Mouse (Mus musculus): ENCODE results near the gene Cbfa2t3. TPM values are rescaled to one million over a fixed set of nuclear protein-coding genes. Genes with fewer than 3 reads are reported as not detected.
A peak's percentile ranks its signal among the peaks of the same experiment; 100 is the strongest.

Gene Cbfa2t3
- polyA plus RNA-seq (2015; fragmentation: Nextera tagmentation; extraction: Ambion mirVana): 4.2 and 5.9 TPM in 2 replicates

- Histone ChIP-seq H3K4me2 (peak within 1 kb of the TSS; percentile 54), H3K36me3 (no peaks in the 10 kb centered on the region), H3K9ac (no peak within 1 kb of the TSS), H3K9me3 (replicated peaks) (no peaks in the 10 kb centered on the region), H3K27me3 (0 out of 2 replicates have a peak, but pooled peaks cover 9% of the 10 kb centered on the region), H3K27ac (peak within 1 kb of the TSS; percentile 56), H3K4me3 (peak within 1 kb of the TSS; percentile 40), H3K4me1 (replicated peaks) (peaks cover 20% of the 10 kb centered on the region)
- peak; percentile 48; the same call in 1 of the 2 replicates for ATAC-seq (replicated peaks; ENCODE audit: insufficient number of reproducible peaks, insufficient read depth, low FRiP score, low read depth)
- 31% methylated on average over 13 of the region's 13 CpGs for WGBS
Observed at GRCm38 (mm10) chr8:122699005-122699492, at the start of gene Cbfa2t3. TSS of gene Cbfa2t3 (minus strand) at chr8:122699109.

- no peak for ATAC-seq (replicated peaks; ENCODE audit: insufficient number of reproducible peaks, insufficient read depth, low FRiP score, low read depth)
- Histone ChIP-seq H3K27me3 (peaks cover 87% of the 10 kb centered on the region), H3K4me1 (replicated peaks) (no peaks in the 10 kb centered on the region), H3K4me3 (no peak overlapping the region), H3K4me2 (no peak overlapping the region), H3K9ac (no peak overlapping the region), H3K9me3 (replicated peaks) (no peaks in the 10 kb centered on the region), H3K36me3 (no peaks in the 10 kb centered on the region), H3K27ac (no peak overlapping the region)
- 89% methylated on average over 1 of the region's 1 CpGs for WGBS
Observed at GRCm38 (mm10) chr8:122747825-122748224, 48.9 kb upstream of the Cbfa2t3 start.

DNA sequence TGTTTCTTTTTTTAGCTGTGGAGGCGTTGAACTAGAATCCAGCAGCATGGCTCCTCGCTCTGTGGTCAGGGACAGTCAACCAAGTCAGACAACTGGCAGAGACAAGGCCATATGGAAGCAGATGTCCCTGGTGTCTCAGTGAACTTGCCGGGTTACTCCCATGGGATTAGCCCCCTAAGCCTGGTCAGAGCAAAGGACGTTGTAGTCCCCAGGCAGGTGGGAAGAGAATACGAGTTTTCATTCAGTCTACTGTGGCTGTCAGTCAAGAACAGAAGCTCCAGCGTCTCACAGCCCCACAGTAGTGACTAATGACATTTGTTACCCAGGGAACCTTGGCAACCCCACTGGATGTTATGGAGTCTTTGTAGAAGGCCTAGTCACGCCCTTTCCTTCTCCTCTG is 47.5 kb upstream of the Cbfa2t3 start:
- H3K4me3 ChIP-seq: no peak overlapping the region
- no peak overlapping the region for H3K27ac ChIP-seq
- H3K9ac ChIP-seq: no peak overlapping the region
- WGBS: 40% methylated on average over 7 of the region's 7 CpGs
- H3K4me2 ChIP-seq: no peak overlapping the region
- no peaks in the 10 kb centered on the region for H3K4me1 ChIP-seq (replicated peaks)
- H3K27me3 ChIP-seq: peaks cover 88% of the 10 kb centered on the region
- no peak for ATAC-seq (replicated peaks; ENCODE audit: insufficient number of reproducible peaks, insufficient read depth, low FRiP score, low read depth)
- H3K36me3 ChIP-seq: no peaks in the 10 kb centered on the region
- no peaks in the 10 kb centered on the region for H3K9me3 ChIP-seq (replicated peaks)

DNA sequence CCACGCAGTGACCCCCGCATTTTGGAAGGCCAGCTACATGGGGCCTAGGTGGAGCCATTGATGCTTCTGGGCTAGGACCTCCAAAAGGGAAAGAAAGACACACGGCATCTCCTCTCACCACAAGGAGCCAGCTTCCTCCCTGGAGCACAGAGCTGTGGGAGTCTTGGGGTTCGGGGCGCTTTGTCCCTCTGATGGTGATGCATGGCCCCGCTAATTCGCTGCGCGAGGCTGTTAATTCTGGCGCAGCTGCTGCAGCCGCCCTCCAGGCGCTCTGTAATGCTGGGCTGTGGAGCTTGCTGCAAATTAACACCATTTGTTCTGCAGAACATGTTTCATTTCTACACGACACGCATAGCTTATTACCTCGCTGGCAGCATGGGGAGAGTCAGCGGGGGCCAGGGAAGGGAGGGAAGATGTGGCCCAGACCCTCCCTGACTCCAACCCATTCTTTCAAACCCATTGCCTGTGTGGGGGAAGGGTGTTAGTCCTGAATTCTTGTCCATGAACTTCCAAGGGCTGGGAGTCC is 46.9 kb upstream of the Cbfa2t3 start:
- no peak overlapping the region for H3K4me2 ChIP-seq
- H3K9ac ChIP-seq: no peak overlapping the region
- H3K4me1 ChIP-seq (replicated peaks): no peaks in the 10 kb centered on the region
- H3K36me3 ChIP-seq: no peaks in the 10 kb centered on the region
- no peak for ATAC-seq (replicated peaks; ENCODE audit: insufficient number of reproducible peaks, insufficient read depth, low FRiP score, low read depth)
- no peak overlapping the region for H3K4me3 ChIP-seq
- peaks cover 89% of the 10 kb centered on the region for H3K27me3 ChIP-seq
- no peaks in the 10 kb centered on the region for H3K9me3 ChIP-seq (replicated peaks)
- H3K27ac ChIP-seq: no peak overlapping the region
- 26% methylated on average over 16 of the region's 16 CpGs for WGBS

DNA sequence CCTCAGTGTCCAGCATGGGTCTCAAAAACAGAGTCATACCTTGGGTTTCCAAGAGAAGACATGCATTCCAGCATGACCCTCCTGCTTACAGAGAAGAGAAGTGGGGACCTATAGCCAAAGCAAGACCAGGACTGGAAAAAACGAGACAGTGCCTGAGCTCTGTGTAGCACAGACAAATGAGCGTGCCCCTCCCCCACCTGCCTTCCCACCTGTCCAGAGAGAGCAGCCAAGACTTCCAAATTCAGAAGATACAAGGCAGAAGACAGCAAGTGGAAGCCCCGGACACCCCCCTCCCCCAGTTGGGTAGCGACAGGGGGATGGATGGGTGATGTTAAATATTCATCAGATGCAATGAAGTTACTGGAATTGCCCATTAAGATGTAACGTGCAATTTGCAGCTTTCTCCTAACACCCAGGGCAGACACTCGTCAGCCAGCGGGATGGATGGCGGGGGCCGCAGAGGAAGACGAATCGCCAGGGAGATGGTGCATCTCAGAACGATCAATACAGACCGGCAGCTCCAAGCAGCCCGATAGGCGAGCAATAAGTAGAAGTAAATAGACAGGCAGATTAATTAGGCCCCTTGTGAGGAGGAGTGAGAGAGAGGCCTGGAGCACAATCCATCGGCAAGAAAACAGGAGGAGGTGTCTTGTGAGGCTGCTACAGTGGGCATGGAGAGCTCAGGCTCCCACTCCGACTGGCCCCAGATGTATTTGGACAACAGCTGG is 46.3 kb upstream of the Cbfa2t3 start:
- Histone ChIP-seq H3K9me3 (replicated peaks) (no peaks in the 10 kb centered on the region), H3K4me3 (no peak overlapping the region), H3K4me2 (no peak overlapping the region), H3K27ac (no peak overlapping the region), H3K4me1 (replicated peaks) (no peaks in the 10 kb centered on the region), H3K27me3 (peaks cover 91% of the 10 kb centered on the region), H3K9ac (no peak overlapping the region), H3K36me3 (no peaks in the 10 kb centered on the region)
- no peak for ATAC-seq (replicated peaks; ENCODE audit: insufficient number of reproducible peaks, insufficient read depth, low FRiP score, low read depth)
- 37% methylated on average over 17 of the region's 17 CpGs for WGBS

DNA sequence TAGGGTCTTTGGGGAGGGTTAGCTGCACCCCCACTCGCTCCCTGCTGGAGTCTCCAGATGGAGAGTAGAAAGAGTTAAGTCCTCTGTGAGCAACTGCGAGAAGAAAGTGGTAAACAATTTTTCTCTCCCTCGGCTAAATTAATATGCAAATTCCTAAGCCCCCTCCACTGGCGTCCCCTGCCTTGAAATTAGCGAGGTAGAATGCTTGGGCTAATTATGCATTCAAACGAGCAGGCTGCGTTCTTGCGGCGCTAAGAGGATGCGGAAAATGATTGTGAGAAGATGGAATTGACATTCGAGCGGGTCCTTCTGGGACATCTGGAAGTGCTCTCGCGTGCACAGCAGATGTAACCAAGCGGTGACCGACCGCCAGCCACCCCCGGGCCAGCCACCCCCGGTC is 43.6 kb upstream of the Cbfa2t3 start:
- peaks cover 95% of the 10 kb centered on the region for H3K27me3 ChIP-seq
- H3K9me3 ChIP-seq (replicated peaks): no peaks in the 10 kb centered on the region
- WGBS: 25% methylated on average over 19 of the region's 19 CpGs
- no peak for ATAC-seq (replicated peaks; ENCODE audit: insufficient number of reproducible peaks, insufficient read depth, low FRiP score, low read depth)
- no peaks in the 10 kb centered on the region for H3K36me3 ChIP-seq
- no peak overlapping the region for H3K27ac ChIP-seq
- no peak overlapping the region for H3K4me2 ChIP-seq
- no peak overlapping the region for H3K9ac ChIP-seq
- no peaks in the 10 kb centered on the region for H3K4me1 ChIP-seq (replicated peaks)
- no peak overlapping the region for H3K4me3 ChIP-seq

DNA sequence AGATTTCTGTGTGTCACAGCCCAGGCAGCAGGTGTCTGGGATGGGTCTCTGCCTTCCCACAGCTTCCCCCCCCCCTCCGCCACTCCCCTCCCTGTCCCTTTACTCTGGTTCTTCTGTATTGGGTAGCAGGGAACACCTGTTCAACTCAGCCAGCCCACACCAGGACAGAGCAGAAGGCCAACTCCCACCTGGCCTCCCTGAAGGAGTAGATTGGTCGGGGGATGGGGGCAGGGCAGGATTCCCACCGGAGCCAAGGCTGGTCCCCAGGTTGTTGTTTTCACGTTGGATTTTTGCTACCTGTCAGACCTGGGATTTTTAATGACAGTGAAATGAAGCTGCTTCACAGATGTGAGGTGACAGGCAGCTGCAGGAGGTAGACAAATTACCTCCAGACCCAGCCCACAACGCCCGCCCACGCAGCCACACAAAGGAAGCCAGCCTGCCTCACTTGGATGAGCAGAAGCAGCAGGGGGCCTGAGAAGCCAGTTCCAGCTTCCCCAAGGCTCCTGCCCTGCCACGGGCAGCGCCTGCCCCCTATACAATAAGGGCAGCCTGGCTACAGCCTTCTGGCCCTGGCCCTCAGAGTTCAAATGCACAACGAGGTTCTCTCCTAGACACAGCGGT is 40.3 kb upstream of the Cbfa2t3 start:
- H3K9ac ChIP-seq: no peak overlapping the region
- H3K36me3 ChIP-seq: no peaks in the 10 kb centered on the region
- ATAC-seq (replicated peaks; ENCODE audit: insufficient number of reproducible peaks, insufficient read depth, low FRiP score, low read depth): no peak
- H3K27ac ChIP-seq: peak overlapping the region; percentile 9; the same call in 1 of the 2 replicates
- H3K4me1 ChIP-seq (replicated peaks): peaks cover 24% of the 10 kb centered on the region
- WGBS: 31% methylated on average over 11 of the region's 11 CpGs
- no peak overlapping the region for H3K4me3 ChIP-seq
- H3K4me2 ChIP-seq: no peak overlapping the region
- no peaks in the 10 kb centered on the region for H3K9me3 ChIP-seq (replicated peaks)
- H3K27me3 ChIP-seq: peaks cover 63% of the 10 kb centered on the region

- Histone ChIP-seq H3K36me3 (no peaks in the 10 kb centered on the region), H3K27me3 (peaks cover 61% of the 10 kb centered on the region), H3K9ac (no peak overlapping the region), H3K27ac (no peak overlapping the region), H3K4me3 (no peak overlapping the region), H3K9me3 (replicated peaks) (no peaks in the 10 kb centered on the region), H3K4me2 (no peak overlapping the region), H3K4me1 (replicated peaks) (peaks cover 24% of the 10 kb centered on the region)
- 85% methylated on average over 6 of the region's 6 CpGs for WGBS
- ATAC-seq (replicated peaks; ENCODE audit: insufficient number of reproducible peaks, insufficient read depth, low FRiP score, low read depth): no peak
Observed at GRCm38 (mm10) chr8:122737886-122738285, 39.0 kb upstream of the Cbfa2t3 start.

DNA sequence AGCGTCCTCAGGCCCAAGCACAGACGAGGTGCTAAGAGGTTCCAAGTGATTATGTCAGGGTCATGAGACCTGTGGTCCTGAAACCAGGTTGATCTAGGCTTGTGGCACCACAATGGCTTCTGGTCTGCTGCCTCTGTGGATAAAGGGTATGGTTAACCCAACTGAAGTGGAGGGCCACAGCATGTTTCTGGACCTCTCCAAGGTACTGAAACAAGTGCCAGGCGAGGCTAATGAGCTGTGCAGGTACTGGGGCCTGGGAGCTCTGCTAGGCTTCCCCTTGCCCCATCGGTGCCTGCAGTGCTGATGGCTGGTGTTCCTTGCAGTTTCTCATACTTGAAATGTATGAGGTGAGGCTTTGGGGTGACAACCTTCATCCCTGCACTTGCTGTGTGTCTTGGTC is 38.2 kb upstream of the Cbfa2t3 start:
- H3K9me3 ChIP-seq (replicated peaks): no peaks in the 10 kb centered on the region
- H3K27ac ChIP-seq: no peak overlapping the region
- peak overlapping the region; percentile 34 for H3K4me2 ChIP-seq
- peaks cover 54% of the 10 kb centered on the region for H3K27me3 ChIP-seq
- H3K9ac ChIP-seq: no peak overlapping the region
- no peak overlapping the region for H3K4me3 ChIP-seq
- WGBS: 30% methylated on average over 4 of the region's 4 CpGs
- no peak for ATAC-seq (replicated peaks; ENCODE audit: insufficient number of reproducible peaks, insufficient read depth, low FRiP score, low read depth)
- no peaks in the 10 kb centered on the region for H3K36me3 ChIP-seq
- peaks cover 24% of the 10 kb centered on the region for H3K4me1 ChIP-seq (replicated peaks)

- H3K9ac ChIP-seq: no peak overlapping the region
- peak overlapping the region; percentile 20 for H3K4me3 ChIP-seq
- no peaks in the 10 kb centered on the region for H3K36me3 ChIP-seq
- peaks cover 54% of the 10 kb centered on the region for H3K27me3 ChIP-seq
- H3K9me3 ChIP-seq (replicated peaks): no peaks in the 10 kb centered on the region
- peak overlapping the region; percentile 34 for H3K4me2 ChIP-seq
- WGBS: 84% methylated on average over 11 of the region's 11 CpGs
- no peak for ATAC-seq (replicated peaks; ENCODE audit: insufficient number of reproducible peaks, insufficient read depth, low FRiP score, low read depth)
- peaks cover 24% of the 10 kb centered on the region for H3K4me1 ChIP-seq (replicated peaks)
- peak overlapping the region; percentile 54; the same call in 1 of the 2 replicates for H3K27ac ChIP-seq
Observed at GRCm38 (mm10) chr8:122736623-122737022, 37.7 kb upstream of the Cbfa2t3 start.

GRCm38 (mm10) chr8:122735542-122736473 is 36.9 kb upstream of the Cbfa2t3 start:
- Histone ChIP-seq H3K4me3 (peak overlapping the region; percentile 20), H3K4me2 (peak overlapping the region; percentile 34), H3K4me1 (replicated peaks) (peaks cover 24% of the 10 kb centered on the region), H3K27ac (peak overlapping the region; percentile 54), H3K27me3 (peaks cover 53% of the 10 kb centered on the region), H3K9me3 (replicated peaks) (no peaks in the 10 kb centered on the region), H3K36me3 (no peaks in the 10 kb centered on the region), H3K9ac (no peak overlapping the region; the same call in 1 of the 2 replicates)
- peak; percentile 89 for ATAC-seq (replicated peaks; ENCODE audit: insufficient number of reproducible peaks, insufficient read depth, low FRiP score, low read depth)
- WGBS: 14% methylated on average over 19 of the region's 19 CpGs

Data from heart, embryonic 15.5 days (tissue).